Mouse (Mus musculus) kidney, embryonic 15.5 days (tissue): ENCODE data around the gene Olfm3. TPM values are rescaled to one million over a fixed set of nuclear protein-coding genes. Genes with fewer than 3 reads are reported as not detected.

Source experiments
- ATAC-seq: fragments of 200-750 bp; cut with Nextera tagmentation; replicated peaks from 2 replicates; pipeline ENCODE4 v1.8.0; 2017; ENCODE audit warnings: moderate TSS enrichment; ENCODE audit not compliant: low FRiP score
- H3K27ac ChIP-seq: fragments of 300-500 bp; sonication (generic); 2 replicates; pipeline ENCODE4 v1.5.1; 2015; ENCODE audit warnings: mild to moderate bottlenecking, inconsistent platforms
- H3K27me3 ChIP-seq: fragments of 300-500 bp; sonication (generic); 2 replicates; pipeline ENCODE4 v1.6.1; 2015; ENCODE audit warnings: inconsistent platforms
- H3K36me3 ChIP-seq: fragments of 300-500 bp; sonication (generic); 2 replicates; pipeline ENCODE4 v1.6.1; 2015; ENCODE audit warnings: inconsistent platforms
- H3K4me1 ChIP-seq: fragments of 300-500 bp; sonication (generic); 2 replicates; pipeline ENCODE4 v1.6.1; 2015; ENCODE audit warnings: inconsistent platforms
- H3K4me2 ChIP-seq: fragments of 300-500 bp; sonication (generic); 2 replicates; pipeline ENCODE4 v1.6.1; 2015; ENCODE audit warnings: moderate library complexity, mild to moderate bottlenecking, inconsistent platforms
- H3K4me3 ChIP-seq: fragments of 300-500 bp; sonication (generic); replicated peaks from 2 replicates; pipeline ENCODE4 v1.5.1; 2015; ENCODE audit warnings: mild to moderate bottlenecking, inconsistent platforms
- H3K9ac ChIP-seq: fragments of 300-500 bp; sonication (generic); 2 replicates; pipeline ENCODE4 v1.6.1; 2015; ENCODE audit warnings: mild to moderate bottlenecking, inconsistent platforms
- H3K9me3 ChIP-seq: fragments of 300-500 bp; sonication (generic); replicated peaks from 2 replicates; pipeline ENCODE4 v1.6.1; 2016; ENCODE audit warnings: inconsistent platforms
- WGBS: fragments of 180-500 bp; shearing (Covaris S2); methylation state at CpG from one replicate; pipeline ENCODE4 v1.1.7; 2015; ENCODE audit warnings: mixed read lengths; 5-methylcytosine and 5-hydroxymethylcytosine counted together
- polyA plus RNA-seq: library from polyadenylated mRNA; unstranded; fragments of >200 nt; fragmentation: Nextera tagmentation; extraction: Ambion mirVana; gene quantifications from 2 replicates; pipeline ENCODE4 v1.2.1, GENCODE M21; 2015

The Olfm3 gene
- polyA plus RNA-seq, 1 experiment from 2014 or later = 0.25 TPM

- no peak overlapping the region for H3K4me2 ChIP-seq
- 84% methylated on average over 4 of the region's 4 CpGs for WGBS
- no peak overlapping the region for H3K27ac ChIP-seq
- H3K4me3 ChIP-seq = no peak overlapping the region
- no peaks in the 10 kb centered on the region for H3K9me3 ChIP-seq
- ATAC-seq = no peak
- H3K36me3 ChIP-seq = no peaks in the 10 kb centered on the region
- H3K9ac ChIP-seq = no peak overlapping the region
- H3K4me1 ChIP-seq = no peaks in the 10 kb centered on the region
- H3K27me3 ChIP-seq = no peaks in the 10 kb centered on the region
These were observed 58.6 kb downstream of the Olfm3 start for GRCm38 (mm10) chr3:114962316-114963083.

GRCm38 (mm10) chr3:114971183-114971582 is 67.3 kb downstream of the Olfm3 start:
- Histone ChIP-seq H3K4me1 (no peaks in the 10 kb centered on the region), H3K4me3 (no peak overlapping the region), H3K9ac (no peak overlapping the region), H3K27ac (no peak overlapping the region), H3K4me2 (no peak overlapping the region), H3K27me3 (no peaks in the 10 kb centered on the region), H3K9me3 (no peaks in the 10 kb centered on the region), H3K36me3 (no peaks in the 10 kb centered on the region)
- ATAC-seq = no peak

GRCm38 (mm10) chr3:114972522-114972921 is 68.6 kb downstream of the Olfm3 start:
- H3K4me2 ChIP-seq = no peak overlapping the region
- ATAC-seq = no peak
- H3K9ac ChIP-seq = no peak overlapping the region
- no peak overlapping the region for H3K4me3 ChIP-seq
- H3K4me1 ChIP-seq = no peaks in the 10 kb centered on the region
- 52% methylated on average over 1 of the region's 1 CpGs for WGBS
- H3K9me3 ChIP-seq = no peaks in the 10 kb centered on the region
- H3K27ac ChIP-seq = no peak overlapping the region
- H3K36me3 ChIP-seq = no peaks in the 10 kb centered on the region
- H3K27me3 ChIP-seq = no peaks in the 10 kb centered on the region

DNA sequence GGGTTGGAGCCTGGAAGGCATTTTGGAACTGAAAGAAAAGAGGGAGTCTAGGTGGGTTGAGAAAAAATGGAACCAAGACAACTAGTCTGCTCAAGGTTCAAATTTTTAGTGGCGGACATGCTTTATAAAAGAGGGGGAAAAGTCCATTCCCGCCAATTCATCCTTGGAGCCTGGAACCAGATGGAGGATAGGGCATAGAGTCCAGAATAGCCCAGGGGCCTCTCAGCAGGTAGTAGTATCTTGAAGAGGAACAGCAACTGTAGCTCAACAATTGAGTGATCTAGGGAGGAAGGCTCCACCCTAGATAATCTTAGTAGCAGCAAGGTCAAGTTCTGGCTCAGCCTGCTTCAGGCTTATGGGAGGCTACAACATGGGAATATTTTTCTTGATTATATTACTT is 87.0 kb downstream of the Olfm3 start:
- no peak for ATAC-seq
- no peaks in the 10 kb centered on the region for H3K36me3 ChIP-seq
- no peak overlapping the region for H3K27ac ChIP-seq
- no peak overlapping the region for H3K4me3 ChIP-seq
- WGBS = 98% methylated on average over 2 of the region's 2 CpGs
- no peak overlapping the region for H3K4me2 ChIP-seq
- H3K9me3 ChIP-seq = no peaks in the 10 kb centered on the region
- H3K27me3 ChIP-seq = no peaks in the 10 kb centered on the region
- H3K4me1 ChIP-seq = no peaks in the 10 kb centered on the region
- H3K9ac ChIP-seq = no peak overlapping the region

DNA sequence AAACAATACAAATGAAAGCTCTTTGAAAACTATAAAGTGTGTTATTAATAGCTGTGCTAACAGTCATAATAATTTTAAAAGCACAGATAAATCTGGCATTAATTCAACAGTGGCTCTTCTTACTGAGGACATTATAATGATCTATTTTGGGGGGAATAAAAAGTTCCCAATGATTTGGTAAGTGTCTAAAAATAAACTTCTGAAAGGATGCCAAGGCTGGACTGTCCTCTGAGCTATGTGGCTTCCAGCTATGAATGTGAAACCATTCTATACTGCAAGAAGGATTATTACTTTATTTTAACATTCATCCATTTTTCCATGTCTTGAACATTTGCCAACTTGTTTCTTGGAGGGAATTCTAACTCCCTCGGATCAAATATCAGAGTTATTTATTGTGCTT is 92.1 kb downstream of the Olfm3 start:
- no peak for ATAC-seq
- WGBS = 51% methylated on average over 1 of the region's 1 CpGs
- Histone ChIP-seq H3K27ac (no peak overlapping the region), H3K9me3 (no peaks in the 10 kb centered on the region), H3K4me1 (no peaks in the 10 kb centered on the region), H3K36me3 (no peaks in the 10 kb centered on the region), H3K4me3 (no peak overlapping the region), H3K4me2 (no peak overlapping the region), H3K27me3 (no peaks in the 10 kb centered on the region), H3K9ac (no peak overlapping the region)

- no peaks in the 10 kb centered on the region for H3K36me3 ChIP-seq
- no peak overlapping the region for H3K4me2 ChIP-seq
- WGBS = 87% methylated on average over 3 of the region's 3 CpGs
- H3K27ac ChIP-seq = no peak overlapping the region
- H3K9me3 ChIP-seq = no peaks in the 10 kb centered on the region
- H3K4me1 ChIP-seq = no peaks in the 10 kb centered on the region
- no peak overlapping the region for H3K9ac ChIP-seq
- H3K4me3 ChIP-seq = no peak overlapping the region
- no peak for ATAC-seq
- no peaks in the 10 kb centered on the region for H3K27me3 ChIP-seq
These were observed 123.7 kb downstream of the Olfm3 start for GRCm38 (mm10) chr3:115027560-115027959.

DNA sequence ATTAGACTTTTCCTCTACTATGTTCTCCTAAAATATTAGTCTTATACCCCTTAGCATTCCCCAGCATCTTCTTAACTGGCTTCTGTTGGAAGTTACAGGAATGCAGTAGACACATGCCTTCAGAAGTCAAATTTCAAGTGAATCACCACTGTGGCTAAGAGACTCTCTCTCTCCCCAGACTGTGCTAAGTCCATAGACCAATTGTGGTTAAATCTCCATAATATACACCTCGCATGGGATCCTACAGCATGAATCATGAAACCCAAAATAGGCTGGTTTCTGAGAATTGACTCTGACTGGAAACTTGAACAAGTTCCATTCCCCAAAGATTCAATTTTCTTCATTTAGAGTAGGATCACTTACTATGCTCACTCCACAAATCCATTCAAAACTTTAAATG is 124.2 kb downstream of the Olfm3 start:
- Histone ChIP-seq H3K9ac (no peak overlapping the region), H3K4me3 (no peak overlapping the region), H3K27ac (no peak overlapping the region), H3K9me3 (no peaks in the 10 kb centered on the region), H3K4me2 (no peak overlapping the region), H3K27me3 (no peaks in the 10 kb centered on the region), H3K36me3 (no peaks in the 10 kb centered on the region), H3K4me1 (no peaks in the 10 kb centered on the region)
- no peak for ATAC-seq
- WGBS = 92% methylated on average over 1 of the region's 1 CpGs

GRCm38 (mm10) chr3:115028611-115029010 is 124.7 kb downstream of the Olfm3 start:
- no peak for ATAC-seq
- Histone ChIP-seq H3K27me3 (no peaks in the 10 kb centered on the region), H3K36me3 (no peaks in the 10 kb centered on the region), H3K4me1 (no peaks in the 10 kb centered on the region), H3K4me3 (no peak overlapping the region), H3K9me3 (no peaks in the 10 kb centered on the region), H3K4me2 (no peak overlapping the region), H3K9ac (no peak overlapping the region), H3K27ac (no peak overlapping the region)
- 87% methylated on average over 1 of the region's 1 CpGs for WGBS

- no peak for ATAC-seq
- H3K36me3 ChIP-seq = no peaks in the 10 kb centered on the region
These were observed 145.2 kb downstream of the Olfm3 start for GRCm38 (mm10) chr3:115049060-115049459.

DNA sequence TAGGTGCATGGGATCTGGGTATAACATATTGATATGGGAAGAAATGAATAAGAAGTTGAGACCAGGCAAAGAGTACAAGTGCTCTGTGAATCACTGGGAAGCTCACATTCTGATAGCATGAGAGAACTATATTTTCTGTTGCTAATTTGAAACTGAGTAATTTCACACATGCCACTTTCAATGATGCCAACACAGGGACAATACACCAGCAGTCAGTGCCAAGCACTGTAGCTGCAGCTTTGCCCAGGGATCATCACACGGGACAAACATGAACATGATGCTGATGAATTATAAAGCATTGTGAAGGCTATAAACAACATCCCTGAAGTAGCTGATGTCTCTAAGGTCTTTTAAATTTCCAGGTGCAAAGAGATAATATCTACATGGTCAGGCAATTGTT is 161.0 kb downstream of the Olfm3 start:
- no peak for ATAC-seq
- 70% methylated on average over 1 of the region's 1 CpGs for WGBS
- H3K27me3 ChIP-seq = no peaks in the 10 kb centered on the region
- no peak overlapping the region for H3K9ac ChIP-seq
- H3K4me2 ChIP-seq = no peak overlapping the region
- H3K9me3 ChIP-seq = no peaks in the 10 kb centered on the region
- no peak overlapping the region for H3K27ac ChIP-seq
- H3K36me3 ChIP-seq = no peaks in the 10 kb centered on the region
- H3K4me3 ChIP-seq = no peak overlapping the region
- H3K4me1 ChIP-seq = no peaks in the 10 kb centered on the region

More at GRCm38 (mm10) chr3:115049060-115049459, 145.2 kb downstream of the Olfm3 start:
- Histone ChIP-seq H3K27me3 (no peaks in the 10 kb centered on the region), H3K4me1 (no peaks in the 10 kb centered on the region), H3K27ac (no peak overlapping the region), H3K9me3 (no peaks in the 10 kb centered on the region), H3K4me2 (no peak overlapping the region), H3K9ac (no peak overlapping the region), H3K4me3 (no peak overlapping the region)
- 86% methylated on average over 5 of the region's 5 CpGs for WGBS

DNA sequence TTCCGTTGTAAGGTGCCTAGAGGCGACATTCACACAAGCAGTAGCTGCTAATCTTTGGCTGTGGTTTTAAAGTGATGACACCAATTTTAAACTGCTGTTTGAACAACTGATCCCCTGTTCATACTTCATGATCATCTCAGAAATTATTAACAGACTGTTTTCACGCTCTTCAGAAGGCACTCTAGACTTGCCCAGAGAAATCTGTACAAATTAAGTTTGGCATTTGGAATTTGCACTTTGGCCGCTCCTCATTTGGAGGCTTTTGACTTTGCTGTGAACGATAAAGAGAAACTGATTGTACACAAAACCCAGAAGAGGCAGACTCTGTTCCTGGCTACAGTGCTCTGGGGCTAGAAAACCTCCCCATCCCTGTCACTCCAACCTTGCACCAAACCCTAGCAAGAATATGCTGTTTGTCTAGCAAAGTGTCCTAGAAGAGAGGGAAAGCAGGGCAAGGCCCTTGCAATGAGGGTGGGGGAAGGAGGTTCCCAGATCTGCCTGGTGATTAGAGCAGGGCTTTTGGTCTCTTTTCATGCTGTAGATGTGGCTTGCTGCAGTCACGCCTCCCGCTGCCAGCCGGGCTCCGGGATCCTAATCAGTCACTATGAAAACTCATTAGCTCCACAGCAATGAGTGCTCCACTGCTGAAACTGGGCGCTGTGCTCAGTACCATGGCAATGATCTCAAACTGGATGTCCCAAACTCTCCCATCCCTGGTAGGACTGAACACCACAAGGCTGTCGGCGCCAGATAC is 176.7 kb downstream of the Olfm3 start:
- Histone ChIP-seq H3K4me3 (no peak overlapping the region), H3K27ac (0 out of 2 replicates have a peak overlapping the region, but pooled peaks have one; percentile 9), H3K4me1 (0 out of 2 replicates have a peak, but pooled peaks cover 3% of the 10 kb centered on the region), H3K4me2 (peak overlapping the region; percentile 41; the same call in 1 of the 2 replicates), H3K9ac (no peak overlapping the region), H3K9me3 (no peaks in the 10 kb centered on the region), H3K27me3 (no peaks in the 10 kb centered on the region), H3K36me3 (no peaks in the 10 kb centered on the region)
- ATAC-seq = peak; percentile 83
- WGBS = 32% methylated on average over 12 of the region's 12 CpGs

- WGBS = 76% methylated on average over 2 of the region's 2 CpGs
These were observed 177.5 kb downstream of the Olfm3 start for GRCm38 (mm10) chr3:115081371-115081770.

More at GRCm38 (mm10) chr3:115081371-115081770, 177.5 kb downstream of the Olfm3 start:
- Histone ChIP-seq H3K27me3 (no peaks in the 10 kb centered on the region), H3K27ac (no peak overlapping the region), H3K9ac (no peak overlapping the region), H3K4me2 (no peak overlapping the region), H3K4me3 (no peak overlapping the region), H3K4me1 (0 out of 2 replicates have a peak, but pooled peaks cover 3% of the 10 kb centered on the region), H3K36me3 (no peaks in the 10 kb centered on the region), H3K9me3 (no peaks in the 10 kb centered on the region)
- ATAC-seq = no peak
